Mouse (Mus musculus): ENCODE data around the gene Cttnbp2.
"Not testable (repeated sequence)": the region's sequence is repeated elsewhere in the genome, so short reads cannot be mapped to it uniquely, and the experiment has no call there.

The Cttnbp2 gene

DNA sequence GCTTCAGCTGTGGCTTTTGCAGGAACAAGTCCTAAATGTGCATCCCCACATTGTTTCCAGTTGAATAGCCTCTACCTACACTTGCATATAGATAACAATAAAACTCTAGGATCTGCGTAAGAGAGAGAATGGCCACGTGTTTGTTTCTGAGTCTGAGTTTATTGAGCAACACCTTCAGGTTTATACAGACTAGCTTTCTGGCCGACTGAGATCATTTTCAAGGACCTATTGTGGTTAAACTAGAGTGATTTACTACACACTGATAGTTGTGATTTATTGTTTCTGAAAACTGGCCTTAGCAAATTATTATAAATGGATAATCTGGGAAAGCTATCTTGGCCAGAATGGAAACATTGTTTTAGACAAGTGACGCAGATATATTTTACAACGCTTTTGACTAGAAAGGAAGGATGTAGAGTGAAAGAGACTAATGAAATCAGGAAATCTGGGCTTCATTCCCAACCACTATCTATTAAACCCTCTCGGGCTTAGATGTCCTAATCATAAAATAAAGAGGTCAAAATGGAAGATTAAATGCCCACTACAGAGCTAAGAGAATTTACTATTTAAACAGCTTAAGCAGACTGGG is 96.7 kb downstream of the Cttnbp2 start:
- no peak for DNase-seq (ENCODE audit: low read depth, low spot score)

- DNase-seq (ENCODE audit: low read depth, low spot score) = no peak
Observed at GRCm38 (mm10) chr6:18415961-18416360, 98.7 kb downstream of the Cttnbp2 start.

DNA sequence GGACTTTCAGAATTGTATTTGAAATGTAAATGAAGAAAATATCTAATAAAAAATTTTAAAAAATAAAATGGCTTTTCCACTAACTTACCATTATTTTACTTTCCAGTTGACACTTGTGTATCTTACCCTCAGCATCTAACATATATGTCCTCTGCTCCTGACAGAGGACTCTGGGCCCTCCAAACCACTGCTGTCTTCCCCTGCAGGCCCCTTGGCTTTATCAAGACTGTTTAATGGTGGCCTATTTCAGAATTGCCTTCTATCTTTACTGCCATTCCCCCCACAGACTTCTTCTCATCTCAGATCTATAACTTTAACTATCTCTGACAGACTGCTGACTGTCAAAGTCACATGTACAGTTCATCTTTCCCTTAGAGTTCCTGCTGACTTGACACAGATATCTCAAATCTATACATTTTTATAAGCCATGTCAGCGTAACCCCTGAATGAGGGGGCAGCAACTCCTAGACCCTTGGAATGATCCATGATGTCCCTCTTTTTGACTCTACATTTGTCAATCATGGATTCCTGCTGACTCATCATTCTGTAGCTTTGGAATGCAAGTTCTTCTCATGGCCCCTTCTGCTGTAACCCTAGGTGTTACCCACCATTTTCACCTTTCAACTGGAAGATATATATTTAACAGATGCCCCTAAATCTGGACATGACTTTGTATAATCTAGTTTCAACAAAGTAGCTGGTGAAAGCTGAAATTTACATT is 103.0 kb downstream of the Cttnbp2 start:
- DNase-seq (ENCODE audit: low read depth, low spot score) = no peak

GRCm38 (mm10) chr6:18408445-18408844 is 106.2 kb downstream of the Cttnbp2 start:
- DNase-seq (ENCODE audit: low read depth, low spot score) = no peak

DNA sequence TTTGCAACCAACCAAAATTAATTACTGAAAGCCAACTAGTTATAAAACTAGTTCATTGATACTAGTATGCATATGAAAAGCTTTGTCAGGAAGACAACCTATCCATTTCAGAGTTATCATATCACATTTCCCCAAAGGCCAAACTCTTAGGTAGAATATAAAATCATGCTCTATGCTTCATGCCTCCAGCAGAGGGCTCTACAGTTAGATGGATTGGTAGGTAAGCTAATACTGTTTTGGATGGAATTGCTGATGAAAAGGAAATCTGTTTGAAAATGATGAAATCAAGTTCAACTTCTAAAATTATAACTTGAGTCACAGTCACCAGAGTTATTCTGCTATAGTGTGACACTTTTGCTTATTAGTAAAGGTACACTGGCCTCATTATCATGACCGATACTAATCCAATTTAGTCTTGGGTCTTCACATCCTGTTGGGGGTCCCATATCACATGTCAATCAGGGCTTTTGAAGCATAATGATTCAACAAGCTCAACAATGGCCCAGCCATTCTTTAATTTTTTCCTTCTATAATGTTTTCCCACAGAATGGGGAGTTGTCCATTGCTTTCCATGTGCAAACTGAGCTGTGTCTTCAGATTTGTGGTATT is 113.5 kb downstream of the Cttnbp2 start:
- DNase-seq (ENCODE audit: low read depth, low spot score) = no peak

- no peak for DNase-seq (ENCODE audit: low read depth, low spot score)
Observed at GRCm38 (mm10) chr6:18381380-18381779, 133.3 kb downstream of the Cttnbp2 start.

DNA sequence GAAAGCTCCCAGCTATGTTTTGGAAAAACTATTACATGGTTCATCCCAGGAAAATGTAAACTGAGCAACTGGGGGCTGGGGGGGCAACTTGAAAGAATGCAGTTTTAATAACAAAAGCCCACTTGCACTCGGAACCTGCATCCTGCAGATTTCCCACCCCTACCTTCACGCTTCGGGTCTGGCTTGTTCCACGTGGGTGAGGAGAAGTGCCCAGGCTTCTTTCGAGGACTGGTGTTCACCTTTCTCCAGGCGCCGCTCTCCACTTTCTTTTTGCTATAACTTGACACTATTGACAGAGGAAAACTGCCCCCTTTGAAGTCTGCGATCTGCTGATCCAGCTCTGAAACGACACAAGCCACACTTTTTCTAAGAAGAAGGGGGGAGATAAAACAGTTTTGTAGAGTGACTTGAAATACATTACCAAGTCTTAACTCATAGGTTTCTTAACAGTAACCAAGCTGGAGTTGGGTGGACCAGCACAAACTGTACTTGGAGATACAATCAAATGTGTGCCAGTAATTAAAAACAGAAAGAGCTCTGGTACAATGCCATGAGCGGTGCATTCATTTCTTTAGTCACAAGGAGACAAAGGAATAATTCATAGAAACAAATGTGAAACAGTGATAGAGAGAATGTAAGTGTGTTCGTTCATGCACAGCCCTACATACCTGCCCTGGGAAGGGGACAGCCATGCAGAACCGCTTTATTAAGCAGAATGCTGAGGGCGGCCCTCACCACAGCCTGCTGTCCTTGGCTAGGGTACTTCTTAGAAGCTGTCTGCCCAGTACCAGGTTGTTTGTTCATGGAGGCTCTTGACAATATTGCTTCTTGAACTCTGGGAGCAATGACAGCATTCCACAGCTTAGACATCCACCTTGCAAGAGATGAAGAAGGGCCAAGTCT is 134.1 kb downstream of the Cttnbp2 start:
- DNase-seq (ENCODE audit: low read depth, low spot score) = no peak

DNA sequence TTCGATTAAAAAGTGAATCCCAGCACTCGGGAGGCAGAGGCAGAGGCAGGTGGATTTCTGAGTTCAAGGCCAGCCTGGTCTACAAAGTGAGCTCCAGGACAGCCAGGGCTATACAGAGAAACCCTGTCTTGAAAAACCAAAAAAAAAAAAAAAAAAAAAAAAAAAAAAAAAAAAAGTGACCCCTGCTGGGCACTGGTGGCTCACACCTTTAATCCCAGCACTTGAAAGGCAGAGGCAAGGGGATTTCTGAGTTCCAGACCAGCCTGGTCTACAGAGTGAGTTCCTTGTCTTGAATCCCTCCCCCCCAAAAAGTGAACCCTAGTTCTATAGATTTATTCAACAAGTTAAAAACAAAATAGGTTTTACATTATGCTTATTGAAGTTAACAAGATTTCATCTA is 136.9 kb downstream of the Cttnbp2 start:
- DNase-seq (ENCODE audit: low read depth, low spot score) = not testable (repeated sequence)

DNA sequence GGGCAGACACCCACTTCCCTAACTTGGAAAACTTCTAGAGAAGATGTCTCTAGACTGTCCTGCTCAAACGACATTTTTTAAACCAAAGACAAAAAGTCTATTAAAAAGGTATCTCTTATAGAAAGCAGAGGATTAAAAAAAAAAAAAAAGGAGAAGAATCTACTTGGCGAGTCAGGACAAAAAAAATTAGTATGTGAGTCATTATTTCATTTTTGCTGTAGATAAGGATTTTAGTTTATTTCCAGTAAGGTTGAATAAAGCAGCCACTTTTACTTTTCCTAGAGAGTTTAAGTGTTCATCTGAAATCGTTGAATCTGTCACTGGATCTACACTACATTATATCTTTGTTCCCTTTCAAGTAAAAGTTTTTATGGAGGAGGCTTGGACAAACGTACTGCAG is 139.9 kb downstream of the Cttnbp2 start:
- no peak for DNase-seq (ENCODE audit: low read depth, low spot score)

- DNase-seq (ENCODE audit: low read depth, low spot score) = no peak
Observed at GRCm38 (mm10) chr6:18373652-18374051, 141.0 kb downstream of the Cttnbp2 start.

DNA sequence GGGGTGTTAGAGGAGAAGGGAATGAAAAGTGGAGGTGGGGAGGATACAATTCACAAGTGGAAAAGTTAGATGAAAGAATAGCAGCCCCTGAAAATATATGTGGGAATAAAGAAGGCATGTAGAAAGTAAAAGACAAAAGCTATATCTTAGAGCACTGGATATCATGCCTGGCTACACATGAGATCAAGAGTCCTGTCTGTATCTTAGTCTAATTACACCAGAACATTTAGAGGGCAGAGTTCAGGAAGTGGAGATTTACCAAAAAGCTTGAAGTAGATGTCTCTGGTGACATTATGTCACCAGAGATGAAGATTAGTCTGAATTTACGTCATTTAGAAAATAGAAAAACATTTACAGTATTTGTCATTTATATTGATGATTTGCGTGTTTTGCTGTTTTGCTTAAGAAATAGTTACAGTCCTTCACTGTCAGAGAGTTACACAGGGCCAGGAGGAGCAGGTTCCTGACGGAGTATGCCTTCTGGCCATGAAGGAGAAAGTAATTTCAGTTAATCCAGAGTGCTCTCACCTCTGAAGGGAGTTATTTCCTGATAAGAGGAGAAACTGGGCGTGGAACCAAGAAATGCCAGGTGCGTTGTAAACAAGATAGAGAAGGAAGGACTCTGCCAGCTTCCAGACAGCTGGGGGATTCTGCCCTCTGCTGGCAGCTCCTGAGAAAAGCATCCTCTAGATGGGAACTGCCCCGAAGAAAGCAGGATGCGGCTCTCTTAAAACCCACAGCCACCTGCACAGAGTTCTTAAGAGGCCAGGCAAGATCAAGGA is 142.0 kb downstream of the Cttnbp2 start:
- DNase-seq (ENCODE audit: low read depth, low spot score) = peak; percentile 37

- DNase-seq (ENCODE audit: low read depth, low spot score) = no peak
Observed at GRCm38 (mm10) chr6:18369723-18370122, 144.9 kb downstream of the Cttnbp2 start.

- no peak for DNase-seq (ENCODE audit: low read depth, low spot score)
Observed at GRCm38 (mm10) chr6:18369054-18369453, 145.6 kb downstream of the Cttnbp2 start.

GRCm38 (mm10) chr6:18362232-18362631 is 152.4 kb downstream of the Cttnbp2 start:
- DNase-seq (ENCODE audit: low read depth, low spot score) = no peak

DNA sequence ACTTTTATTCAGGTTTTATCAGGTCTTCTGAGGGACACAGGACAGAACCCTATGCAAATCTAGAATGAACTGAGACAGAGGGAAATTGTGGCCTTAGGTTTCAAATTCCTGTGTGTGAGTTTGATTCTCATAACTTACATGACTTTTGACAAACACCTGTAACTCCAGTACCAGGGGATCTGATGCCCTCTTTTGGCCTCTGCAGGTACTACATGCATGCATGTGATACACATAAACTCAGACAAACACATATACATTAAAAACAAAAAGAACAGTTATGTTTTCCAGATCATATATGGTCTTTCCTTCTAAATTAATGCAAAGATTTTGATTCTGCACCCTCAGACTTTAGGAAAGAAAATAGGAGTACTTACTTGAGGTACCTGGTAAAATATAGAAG is 153.7 kb downstream of the Cttnbp2 start:
- DNase-seq (ENCODE audit: low read depth, low spot score) = no peak

DNA sequence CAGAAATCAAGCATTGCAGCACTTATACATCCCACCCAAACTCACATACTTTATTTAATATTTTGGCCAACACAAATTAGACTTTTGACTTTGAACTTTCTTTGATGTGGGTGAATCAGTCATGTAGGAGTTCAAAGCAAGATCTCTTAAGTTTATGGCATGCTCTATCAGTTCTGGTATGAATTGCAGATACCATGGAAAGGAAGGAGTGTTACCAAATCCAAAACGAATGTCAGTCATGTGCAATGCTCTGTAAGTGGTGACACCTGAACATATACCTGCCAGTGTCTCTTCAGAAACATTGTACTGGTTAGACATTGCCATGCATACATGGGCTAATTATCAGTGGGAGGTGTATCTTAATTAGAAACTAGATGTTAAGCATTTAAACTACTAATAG is 154.5 kb downstream of the Cttnbp2 start:
- no peak for DNase-seq (ENCODE audit: low read depth, low spot score)

- no peak for DNase-seq (ENCODE audit: low read depth, low spot score)
Observed at GRCm38 (mm10) chr6:18349153-18349858, 165.3 kb downstream of the Cttnbp2 start.

- DNase-seq (ENCODE audit: low read depth, low spot score) = no peak
Observed at GRCm38 (mm10) chr6:18344272-18344671, 170.4 kb downstream of the Cttnbp2 start.

GRCm38 (mm10) chr6:18338307-18338706 is 176.3 kb downstream of the Cttnbp2 start:
- DNase-seq (ENCODE audit: low read depth, low spot score) = no peak

DNA sequence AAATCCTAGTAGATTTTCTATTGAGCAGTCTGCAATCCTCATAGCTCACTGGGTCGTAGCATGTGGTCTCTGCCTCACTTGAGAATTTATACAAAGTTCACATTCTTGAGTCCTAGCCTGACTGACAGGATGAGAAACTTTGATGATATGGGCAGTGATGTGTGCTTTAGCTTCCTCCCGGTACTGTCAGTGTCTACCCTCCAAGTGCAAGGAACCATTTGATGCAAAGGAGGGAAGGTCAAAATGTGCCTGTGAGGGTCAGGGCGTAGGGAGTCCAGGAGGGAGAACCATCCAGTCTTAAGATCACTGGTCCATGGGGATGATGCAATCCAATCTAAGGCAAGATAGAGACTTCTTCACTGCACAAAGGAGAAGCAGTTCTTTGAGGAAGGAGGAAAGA is 179.2 kb downstream of the Cttnbp2 start:
- no peak for DNase-seq (ENCODE audit: low read depth, low spot score)

GRCm38 (mm10) chr6:18322950-18323349 is 191.7 kb downstream of the Cttnbp2 start:
- no peak for DNase-seq (ENCODE audit: low read depth, low spot score)

All from retina, postnatal 7 days (tissue).